Mouse (Mus musculus): ENCODE data around the gene Rdm1.

Gene Rdm1

DNA sequence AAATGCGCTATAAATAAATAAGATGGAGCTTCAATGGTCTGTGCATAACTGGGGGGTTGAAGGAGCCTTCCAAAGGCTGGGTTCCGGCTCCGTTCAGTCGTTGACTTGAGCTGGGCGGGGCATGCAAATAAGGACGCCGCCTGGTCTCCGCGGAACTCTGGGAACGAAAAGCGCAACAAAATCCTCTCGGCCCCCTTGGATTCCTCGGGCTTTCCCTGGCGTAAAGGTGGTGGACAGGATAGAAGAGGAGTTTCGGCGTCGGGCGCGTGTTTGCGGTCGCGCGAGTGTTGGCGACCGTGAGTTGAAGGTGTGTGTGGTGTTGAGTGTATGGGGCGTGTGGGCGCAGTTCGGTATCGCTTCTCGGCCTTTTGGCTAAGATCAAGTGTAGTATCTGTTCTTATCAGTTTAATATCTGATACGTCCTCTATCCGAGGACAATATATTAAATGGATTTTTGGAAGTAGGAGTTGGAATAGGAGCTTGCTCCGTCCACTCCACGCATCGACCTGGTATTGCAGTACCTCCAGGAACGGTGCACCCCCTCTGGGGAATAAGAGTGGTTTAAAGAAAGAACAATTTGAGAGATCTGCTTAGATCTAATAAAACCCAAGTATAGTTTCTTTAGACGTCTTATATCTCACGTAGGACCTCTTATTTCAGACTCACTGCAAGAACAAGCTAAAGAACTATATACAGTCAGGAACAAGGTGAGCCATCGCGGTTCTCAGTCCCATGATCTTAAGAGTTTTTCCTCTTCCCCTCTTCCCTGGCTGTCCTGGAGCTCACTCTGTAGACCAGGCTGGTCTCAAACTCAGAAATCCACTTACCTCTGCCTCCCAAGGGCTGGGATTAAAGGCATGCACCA is 31.1 kb downstream of the Rdm1 start:
- peak; percentile 94 for DNase-seq

DNA sequence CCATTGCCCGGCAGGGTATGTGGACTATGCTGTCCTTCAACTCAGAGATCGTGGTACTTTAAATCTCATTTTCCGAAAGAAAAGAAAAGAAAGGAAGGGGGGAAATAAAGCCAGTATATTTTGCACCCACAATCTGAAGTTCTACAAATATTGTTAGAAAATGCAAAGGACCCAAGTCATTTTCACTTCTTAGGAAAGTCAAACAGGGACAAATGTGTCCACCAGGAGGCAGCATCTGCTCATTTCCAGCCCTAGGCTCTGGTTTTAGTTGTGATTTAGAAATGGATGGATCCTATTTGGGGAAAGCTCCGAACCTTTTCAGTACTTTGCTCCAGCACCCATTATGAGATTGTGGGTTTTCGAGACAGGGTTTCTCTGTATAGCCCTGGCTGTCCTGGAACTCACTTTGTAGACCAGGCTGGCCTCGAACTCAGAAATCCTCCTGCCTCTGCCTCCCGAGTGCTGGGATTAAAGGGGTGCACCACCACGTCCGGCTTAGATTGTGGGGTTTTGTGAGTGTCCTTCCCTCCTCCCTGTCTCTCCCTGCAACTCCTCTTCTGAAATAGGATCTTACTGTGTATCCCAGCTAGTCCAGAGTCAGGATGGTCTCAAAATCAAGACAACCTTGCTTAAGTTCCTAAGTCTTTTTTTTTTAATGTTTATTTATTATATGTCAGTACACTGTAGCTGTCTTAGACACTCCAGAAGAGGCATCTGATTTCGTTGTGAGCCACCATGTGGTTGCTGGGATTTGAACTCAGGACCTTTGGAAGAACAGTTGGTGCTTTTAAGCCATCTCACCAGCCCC is 32.0 kb downstream of the Rdm1 start:
- DNase-seq, result peak; percentile 82

DNA sequence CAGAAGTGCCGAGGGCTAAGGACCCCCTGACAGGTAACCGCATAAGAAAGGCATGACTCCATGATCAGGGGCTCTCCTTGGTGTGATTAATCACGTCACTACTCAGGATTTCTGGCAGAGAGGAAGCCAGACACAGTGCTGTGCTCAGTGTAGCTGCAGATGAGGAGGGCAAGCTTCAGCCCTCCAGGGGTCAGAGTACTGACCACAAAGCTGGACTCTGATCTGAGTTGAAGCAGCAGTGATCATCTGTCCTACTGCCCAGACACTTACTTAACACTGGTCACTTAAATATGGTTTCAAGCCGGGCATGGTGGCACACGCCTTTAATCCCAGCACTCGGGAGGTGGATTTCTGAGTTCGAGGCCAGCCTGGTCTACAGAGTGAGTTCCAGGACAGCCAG is 34.2 kb downstream of the Rdm1 start:
- no peak for DNase-seq

DNA sequence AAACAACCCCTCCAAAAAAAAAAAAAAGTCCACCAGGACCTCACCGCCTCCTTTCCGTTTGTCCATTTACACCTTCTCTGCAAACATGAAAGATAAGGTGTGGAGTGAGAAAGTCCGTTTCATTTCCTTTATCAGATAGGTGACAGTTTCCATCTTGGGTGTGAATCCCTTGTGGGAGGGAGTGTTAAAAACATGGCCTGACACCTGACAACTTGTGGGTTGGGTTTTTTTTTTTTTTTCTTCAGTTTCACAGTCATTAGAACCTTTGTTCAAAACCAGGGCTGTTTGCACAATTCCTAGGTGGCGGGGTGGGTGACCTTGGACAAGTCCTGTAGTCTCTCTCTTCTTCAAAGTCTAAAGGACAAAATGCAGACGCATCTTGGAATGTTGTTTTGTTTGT is 34.8 kb downstream of the Rdm1 start:
- no peak for DNase-seq

DNA sequence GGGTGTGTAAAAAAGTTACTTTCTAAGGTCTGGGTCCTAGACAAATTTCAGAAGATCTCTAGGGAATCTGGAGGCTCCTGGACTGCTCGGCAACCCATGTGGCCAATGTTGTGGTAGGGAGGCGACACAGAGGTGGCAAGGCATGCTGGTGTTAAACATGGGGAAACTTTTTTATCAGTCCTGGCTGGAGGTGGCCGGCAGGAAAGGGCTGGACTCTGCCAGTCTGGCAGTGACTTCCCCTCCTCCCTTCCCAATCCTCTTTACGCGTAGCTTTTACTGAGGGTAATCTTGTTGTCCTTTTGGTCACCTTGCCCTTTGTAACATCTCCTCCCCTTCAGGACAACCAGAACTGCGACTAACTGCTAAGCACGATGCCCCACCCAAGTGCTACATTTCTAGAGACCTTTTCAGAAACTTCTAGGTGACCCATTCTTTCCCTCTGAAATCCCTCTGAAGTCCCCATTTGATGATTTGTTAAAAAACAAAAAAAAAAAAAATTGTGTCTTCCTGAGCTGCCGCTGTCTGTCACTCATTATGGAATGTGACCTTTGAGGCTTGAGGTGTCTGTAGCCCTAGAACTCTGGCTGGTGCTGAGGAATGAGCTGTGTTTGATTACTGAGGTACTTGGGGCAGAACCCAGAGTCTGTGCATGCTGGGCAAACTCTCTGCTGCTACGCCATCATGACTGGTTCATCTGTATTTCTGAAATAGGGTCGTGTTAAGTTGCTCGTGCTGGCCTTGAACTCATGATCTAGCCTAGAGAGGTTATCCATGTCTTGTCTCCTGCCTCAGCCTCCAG is 36.4 kb downstream of the Rdm1 start:
- DNase-seq, result no peak

DNA sequence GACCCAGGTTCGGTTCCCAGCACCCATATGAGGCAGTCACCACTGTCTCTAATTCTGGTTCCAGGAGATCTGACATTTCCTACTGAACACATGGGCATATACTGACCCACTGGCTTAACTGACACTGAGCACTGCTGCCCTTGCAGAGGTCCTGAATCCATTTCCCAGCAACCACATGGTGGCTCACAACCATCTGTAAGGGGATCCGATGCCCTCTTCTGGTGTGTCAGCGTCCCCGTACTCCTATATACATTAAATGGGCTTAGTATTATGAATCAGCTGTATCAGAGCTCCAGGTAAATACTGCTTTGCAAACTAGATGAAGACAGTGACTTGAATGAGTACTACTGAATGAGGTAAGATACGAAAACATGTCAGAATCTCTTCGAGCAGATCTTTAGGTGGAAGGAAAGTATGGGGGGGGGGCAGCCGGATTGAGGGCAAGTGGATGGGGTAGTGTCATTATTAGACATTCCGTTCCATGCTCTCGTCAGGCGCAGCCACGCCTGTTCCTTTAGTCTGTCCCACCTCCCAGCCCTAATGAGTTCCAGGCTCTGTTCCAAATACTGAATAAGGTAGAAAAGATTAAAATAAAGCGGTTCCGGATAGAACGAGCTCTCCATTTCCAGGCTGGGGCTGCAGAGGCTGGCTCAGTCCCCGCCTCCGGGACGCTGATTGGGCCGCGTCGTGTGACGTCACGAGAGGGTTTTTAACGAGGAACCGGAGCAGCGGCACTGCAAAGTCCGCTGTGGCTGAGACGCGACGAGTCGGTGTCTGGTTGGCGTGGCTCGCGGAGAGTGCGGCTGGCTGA is 38.0 kb downstream of the Rdm1 start, which contains the start of gene Arl4d:
TSS of gene Arl4d (plus strand) at position 717 of the 811 bp plus-strand sequence.
- peak; percentile 96 for DNase-seq

DNA sequence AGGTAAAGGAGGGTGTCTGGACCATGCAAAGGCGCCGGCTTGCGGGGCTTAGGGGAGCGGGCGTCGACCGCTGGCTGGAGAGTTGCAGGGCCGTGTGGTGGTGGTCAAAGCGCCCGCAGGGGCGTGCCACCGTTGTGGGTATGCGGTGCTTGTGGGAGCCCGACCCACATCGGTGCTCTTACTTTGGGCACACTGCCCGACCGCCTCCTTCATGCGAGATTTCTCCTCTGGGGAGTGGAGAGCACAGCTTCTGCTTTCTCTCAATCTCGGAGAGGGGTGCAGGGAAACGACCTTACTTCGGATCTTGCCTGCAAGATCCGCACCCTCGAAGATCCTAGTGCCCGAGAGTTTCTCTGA is 38.6 kb downstream of the Rdm1 start:
- no peak for DNase-seq

DNA sequence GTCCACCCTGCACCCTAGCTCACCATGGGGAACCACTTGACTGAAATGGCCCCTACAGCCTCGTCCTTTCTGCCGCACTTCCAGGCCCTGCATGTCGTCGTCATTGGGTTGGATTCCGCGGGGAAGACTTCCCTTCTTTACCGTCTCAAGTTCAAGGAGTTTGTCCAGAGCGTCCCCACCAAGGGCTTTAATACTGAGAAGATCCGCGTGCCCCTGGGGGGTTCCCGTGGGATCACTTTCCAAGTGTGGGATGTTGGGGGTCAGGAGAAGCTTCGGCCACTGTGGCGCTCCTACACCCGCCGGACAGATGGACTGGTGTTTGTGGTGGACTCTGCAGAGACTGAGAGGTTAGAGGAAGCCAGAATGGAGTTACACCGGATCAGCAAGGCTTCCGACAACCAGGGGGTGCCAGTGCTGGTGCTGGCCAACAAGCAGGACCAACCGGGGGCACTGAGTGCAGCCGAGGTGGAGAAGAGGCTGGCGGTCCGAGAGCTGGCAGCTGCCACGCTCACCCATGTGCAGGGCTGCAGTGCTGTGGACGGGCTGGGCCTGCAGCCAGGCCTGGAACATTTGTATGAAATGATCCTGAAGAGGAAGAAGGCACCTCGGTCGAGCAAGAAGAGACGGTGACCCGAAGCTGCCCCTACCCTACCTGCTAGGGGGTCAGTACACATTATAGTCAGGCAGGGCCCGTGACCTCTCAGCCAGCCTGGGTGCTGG is 39.8 kb downstream of the Rdm1 start:
- DNase-seq, result no peak

DNA sequence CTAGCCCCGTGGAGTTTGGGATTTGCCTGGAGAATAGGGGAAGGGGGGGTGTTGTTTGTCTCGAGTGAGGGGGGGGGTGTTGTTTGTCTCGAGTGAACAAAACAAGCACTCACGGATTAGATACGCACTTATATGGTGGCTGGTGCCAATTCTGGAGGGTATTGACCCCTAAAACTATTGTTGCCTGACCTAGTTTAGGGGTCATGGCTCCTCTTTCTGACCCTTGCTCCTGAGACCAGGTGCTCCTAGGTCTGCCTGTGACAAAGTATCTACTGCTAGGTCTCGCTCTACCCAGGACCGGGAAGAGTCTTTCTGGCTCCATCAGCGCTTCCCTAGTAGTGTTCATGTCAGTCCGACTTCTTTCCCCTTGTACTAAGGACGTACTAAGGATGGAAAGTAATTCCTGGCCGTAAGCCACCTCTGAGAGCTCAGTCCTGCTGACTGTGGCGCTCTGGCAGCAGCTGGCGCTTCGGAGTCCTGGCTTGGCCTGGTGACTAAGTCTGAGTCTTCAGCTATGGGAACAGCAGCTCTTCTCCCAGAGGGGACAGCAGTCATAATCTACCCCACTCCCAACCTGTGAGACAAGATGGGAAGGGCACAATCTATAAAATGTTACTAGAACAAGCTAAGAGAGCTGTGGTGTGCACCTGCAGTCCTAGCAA is 41.0 kb downstream of the Rdm1 start:
- no peak for DNase-seq

DNA sequence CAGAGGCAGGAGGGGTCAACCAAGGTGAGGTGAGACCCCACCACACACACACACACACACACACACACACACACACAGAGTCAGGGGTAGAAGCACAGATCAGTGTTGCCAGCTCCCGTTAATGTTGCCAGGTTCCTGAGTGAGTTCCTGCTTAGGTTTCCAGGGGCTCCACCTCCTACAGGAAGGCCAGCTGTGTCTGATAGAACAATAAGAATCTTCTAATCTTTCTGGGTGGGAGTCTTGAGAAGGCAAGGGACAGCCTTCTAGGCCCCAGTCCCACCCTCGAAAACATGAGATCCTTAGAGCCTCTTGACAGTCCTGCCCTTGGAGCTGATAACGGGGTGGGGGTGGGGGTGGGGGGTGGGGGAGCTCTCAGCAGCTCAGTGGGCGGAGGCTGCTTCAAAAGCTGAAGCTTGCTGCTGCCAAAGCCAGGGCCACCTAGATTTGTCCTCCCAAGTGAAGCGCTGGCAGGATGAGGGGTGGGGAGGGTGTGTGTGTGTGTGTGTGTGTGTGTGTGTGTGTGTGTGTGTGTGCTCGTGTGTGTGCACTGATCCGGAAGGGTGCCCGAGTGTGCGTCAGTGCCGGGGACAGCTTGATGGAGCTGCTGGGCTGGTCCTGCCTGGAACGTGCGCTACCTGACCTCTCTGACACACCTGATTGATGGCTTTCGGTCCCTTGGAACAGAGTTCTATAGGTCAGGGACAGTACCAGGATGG is 41.7 kb downstream of the Rdm1 start:
- no peak for DNase-seq

DNA sequence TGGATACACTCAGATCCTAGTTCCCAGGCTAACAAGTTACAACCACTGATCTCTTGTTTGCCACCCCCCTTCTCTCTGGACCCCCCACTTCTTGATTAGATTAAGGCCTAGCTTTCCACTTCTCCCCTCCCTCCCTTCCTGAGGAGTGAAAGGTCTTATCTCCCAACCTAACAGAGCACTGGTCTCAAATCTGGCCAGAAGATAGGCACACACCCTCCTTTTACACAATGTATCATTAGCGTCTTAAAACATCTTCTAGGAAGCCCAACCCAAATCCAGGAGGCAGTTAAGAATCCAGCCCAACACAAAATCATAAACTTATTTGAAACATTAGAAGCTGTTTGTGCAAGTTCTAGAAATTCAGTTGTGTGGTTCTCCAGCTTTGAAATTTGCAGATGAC is 43.3 kb downstream of the Rdm1 start:
- no peak for DNase-seq

DNA sequence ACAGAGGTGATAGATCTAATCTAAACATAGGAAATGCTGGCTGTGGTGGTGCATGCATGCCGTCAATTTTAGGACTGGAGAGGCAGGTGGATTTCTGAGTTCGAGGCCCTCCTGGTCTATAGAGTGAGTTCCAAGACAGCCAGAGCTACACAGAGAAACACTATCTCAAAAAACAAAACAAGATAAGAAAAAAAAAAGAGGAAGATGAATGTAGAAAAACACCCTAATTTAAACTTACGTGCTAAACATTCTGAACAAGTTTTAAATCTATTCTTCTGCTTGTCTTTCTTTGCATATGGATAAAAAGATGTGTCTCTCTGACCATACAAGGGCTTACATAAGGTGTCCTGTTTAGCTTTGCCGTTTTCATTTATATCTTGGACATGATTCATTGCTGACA is 44.3 kb downstream of the Rdm1 start:
- no peak for DNase-seq

DNA sequence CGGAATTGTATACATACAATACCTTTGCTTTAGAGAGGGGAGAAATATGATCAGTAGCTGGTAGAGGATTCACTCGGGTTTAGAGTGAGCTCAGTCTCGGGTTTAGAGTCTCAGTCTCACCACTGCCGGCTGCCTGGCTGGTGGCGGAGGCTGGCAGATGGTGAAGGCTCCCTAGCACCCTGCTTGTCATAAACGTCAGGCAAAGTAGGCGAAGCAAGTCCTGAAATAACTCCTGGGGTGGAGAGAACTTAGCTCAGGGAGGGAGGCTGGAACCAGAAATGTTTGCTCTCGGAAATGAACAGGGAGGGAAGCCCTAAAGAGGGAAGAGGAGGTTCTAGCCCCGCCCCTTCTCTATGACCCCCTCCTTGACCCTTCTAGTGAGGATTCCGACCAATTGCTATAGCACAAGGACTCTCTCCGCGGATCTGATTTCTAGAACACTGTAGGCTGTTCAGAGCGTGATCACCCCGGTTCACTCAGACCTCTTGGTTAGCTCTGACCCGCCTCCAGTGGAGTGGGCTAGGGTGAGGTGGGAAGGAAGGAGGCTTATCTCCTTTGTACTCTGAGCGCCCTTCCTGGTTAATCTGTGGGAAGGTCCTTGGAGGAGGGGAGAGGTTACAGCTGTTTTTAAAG is 46.1 kb downstream of the Rdm1 start:
- peak; percentile 53 for DNase-seq

DNA sequence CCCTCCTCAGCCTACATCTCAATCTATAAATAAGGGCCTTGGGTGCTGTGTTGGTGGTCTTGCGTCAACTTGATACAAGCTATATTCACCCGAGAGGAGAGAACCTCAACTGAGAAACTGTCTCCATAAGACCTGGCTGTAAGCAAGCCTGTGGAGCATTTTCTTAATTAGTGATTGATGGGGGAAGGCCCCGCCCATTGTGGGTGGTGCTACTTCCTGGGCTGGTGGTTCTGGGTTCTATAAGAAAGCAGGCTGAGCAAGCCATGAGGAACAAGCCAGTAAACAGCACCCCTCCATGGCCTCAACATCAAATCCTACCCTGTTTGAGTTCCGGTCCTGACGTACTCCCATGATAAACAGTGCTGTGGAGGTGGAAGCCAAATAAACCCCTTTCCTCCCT is 47.1 kb downstream of the Rdm1 start:
- no peak for DNase-seq

DNA sequence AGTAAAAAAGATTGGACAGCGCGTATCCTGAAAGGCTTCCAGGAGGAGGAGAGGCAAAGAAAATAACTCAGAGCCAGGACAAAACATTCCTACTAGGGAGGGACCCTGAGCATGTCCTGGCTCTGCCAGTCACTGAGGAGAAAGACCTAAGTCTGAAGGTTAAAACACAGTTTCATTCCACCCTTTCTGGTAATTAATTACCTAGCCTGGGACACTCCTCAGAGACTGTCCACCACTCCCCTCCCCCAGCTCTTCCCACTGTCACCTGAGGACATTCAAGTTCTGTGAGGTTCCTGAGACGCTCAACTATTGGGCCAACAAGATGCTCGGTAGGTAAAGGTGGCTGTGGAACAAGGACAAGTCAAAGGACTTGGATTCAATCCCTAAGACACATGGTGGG is 48.4 kb downstream of the Rdm1 start:
- no peak for DNase-seq

DNA sequence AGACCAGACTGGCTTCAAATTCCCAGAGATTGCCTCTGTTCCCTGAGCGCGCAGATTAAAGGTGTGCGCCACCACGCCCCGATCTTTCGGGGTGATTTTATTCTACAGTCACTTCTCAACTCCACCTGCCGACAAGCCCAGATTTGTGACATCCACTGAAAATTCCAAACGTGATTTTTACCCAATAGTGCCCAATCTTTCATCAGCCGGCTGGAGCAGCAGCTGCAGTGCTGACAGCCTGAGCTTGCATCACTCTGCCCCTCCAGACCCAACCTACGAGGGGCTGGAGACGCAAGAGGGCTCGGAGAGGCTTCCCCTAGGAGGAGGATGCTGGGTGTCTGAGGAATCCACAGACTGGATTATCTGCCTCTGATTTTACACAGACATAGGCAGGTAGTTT is 50.7 kb downstream of the Rdm1 start:
- no peak for DNase-seq

DNA sequence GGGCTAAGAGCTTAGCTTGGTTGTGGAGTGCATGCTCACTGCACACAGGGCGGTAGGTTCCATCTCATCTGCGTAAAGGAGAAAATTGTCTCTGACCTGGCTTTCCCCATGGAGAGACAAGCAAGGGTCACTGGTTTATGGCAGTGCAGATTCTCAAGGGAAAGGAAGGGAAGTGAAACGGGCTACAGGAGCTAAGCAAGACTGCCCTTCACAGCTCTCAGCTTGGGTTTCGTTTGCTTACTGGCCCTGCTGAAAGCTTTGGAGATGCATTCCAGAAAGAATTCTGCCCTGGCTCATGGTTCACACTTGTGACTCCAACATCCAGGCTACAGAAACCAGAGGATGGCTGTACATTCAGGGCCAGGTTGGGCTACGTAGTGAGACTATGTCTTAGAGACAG is 51.8 kb downstream of the Rdm1 start:
- no peak for DNase-seq

DNA sequence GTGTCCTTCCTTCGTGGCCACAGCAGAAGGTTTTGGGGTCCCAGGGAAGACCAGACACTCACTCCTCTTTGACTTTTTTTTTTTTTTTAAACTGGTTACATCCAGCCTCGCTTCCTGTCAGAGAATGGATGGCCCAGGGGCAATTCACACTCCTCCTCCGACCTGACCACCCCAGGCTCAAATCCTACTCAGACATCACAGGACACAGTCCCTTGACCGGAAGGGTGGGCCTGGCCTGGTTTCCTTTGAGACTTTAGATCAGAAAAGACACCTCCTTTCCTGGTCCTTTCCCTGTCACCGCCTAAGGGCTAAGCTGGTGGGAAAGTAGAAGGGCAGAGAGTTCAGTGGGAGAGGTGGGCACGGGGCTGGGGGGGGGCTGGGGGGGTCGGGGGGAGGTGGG is 52.9 kb downstream of the Rdm1 start:
- no peak for DNase-seq

DNA sequence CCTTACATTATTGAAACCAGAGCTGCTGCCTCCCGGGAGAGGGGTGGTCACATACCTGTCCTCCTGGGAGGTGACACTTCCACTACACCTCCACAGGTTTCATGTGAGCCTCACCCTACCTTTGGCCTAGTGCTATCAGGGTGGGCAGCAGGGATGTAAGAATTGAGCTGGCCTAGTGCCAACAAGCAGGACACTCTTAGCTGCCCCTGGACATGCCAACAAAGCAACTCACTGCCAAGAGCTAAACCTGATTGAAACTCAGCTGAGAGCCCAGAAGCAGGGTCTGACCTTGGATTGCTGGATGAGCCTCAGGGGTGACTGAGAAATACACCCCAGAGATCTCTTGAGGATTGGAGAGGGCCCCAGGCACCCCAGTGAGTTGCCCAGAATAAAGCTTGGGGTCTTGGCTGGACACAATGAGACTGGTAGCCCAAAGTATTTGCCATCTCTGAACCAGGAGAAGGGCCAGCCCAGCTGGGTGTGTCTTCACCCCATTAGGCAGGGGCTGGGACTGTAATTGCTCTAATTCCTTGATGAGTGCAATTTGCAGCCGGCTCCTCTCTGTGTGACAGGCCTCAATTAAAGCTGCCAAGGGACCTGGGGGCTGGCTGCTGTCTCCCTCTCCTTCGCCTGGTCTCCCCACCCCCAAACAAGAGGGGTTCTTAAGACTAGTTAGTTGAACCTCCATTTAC is 53.8 kb downstream of the Rdm1 start:
- no peak for DNase-seq
